Mouse (Mus musculus) left cerebral cortex, postnatal 14 days (tissue): ENCODE measurements around the gene Arid5b. TPM values are rescaled to one million over a fixed set of nuclear protein-coding genes. Genes with fewer than 3 reads are reported as not detected.

Source experiments
- DNase-seq, 2 experiments: peaks; one replicate each; pipeline ENCODE4 v3.0.0; 2021 to 2022; ENCODE audit warnings: low spot score in 2 of 2, mixed read lengths in 1 of 2
- intact Hi-C: fragments of 180-260 bp; cut with DNase I; formaldehyde crosslinking; loops from one replicate; pipeline ENCODE4 v1.15.1; 2025
- total RNA-seq, 2 experiments: library from RNA; stranded (reverse); gene quantifications; 2 replicates each; pipeline ENCODE4 v1.2.3; 2021

The Arid5b gene
- total RNA-seq, 2 experiments from 2014 or later: 24.3 to 25.8 TPM

DNA sequence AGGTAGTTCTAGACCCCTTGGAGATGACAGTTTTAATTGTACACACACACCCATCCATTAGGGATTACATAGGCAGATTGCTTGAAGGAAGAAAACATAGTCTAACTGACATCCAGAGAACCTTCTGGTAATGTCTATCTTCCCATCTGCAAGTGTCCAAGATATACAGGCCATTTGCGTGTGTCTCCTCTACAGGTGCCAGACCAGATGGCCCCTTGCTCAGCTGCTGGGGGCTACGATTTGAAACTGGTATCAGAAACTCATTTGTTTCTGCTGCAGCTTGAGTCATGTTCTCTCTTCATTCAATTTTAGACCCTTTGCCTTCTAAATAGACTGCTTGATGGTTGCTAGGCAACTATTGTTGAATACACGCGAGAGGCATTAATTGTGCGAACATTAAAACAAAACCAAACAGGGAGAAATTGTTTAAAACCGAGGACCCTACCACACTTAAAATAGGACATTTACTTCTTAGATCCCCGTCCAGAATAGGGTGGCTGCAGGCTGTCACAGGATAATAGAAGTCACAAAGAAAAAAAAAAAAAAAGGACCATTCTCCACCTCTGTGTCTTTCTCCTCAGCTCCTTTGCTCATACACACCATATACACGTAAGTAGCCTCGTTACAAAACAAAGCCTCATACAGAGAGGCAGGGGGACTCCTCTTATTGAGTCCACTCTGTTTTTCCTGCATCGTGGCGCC is 125.0 kb downstream of the Arid5b start:
- DNase-seq: no peak
- intact Hi-C loops: loop anchor here (5.0 kb wide), 1 partner anchor 291 kb away; no protein-coding TSS in a partner anchor

- DNase-seq: no peak
- intact Hi-C loops: loop anchor here (5.0 kb wide), 1 partner anchor 129 kb away; the partner anchor contains the start of gene Arid5b
Measured at GRCm38 (mm10) chr10:68148495-68148894, 130.0 kb downstream of the Arid5b start.

GRCm38 (mm10) chr10:68147730-68148129 is 130.8 kb downstream of the Arid5b start:
- intact Hi-C loops: loop anchor here (2.0 to 5.0 kb wide), 2 partner anchors 130 to 151 kb away; partner anchors contain the start of gene Arid5b
- DNase-seq: no peak

- DNase-seq: peak; percentile 73
Measured at GRCm38 (mm10) chr10:68146842-68147241, 131.7 kb downstream of the Arid5b start.

DNA sequence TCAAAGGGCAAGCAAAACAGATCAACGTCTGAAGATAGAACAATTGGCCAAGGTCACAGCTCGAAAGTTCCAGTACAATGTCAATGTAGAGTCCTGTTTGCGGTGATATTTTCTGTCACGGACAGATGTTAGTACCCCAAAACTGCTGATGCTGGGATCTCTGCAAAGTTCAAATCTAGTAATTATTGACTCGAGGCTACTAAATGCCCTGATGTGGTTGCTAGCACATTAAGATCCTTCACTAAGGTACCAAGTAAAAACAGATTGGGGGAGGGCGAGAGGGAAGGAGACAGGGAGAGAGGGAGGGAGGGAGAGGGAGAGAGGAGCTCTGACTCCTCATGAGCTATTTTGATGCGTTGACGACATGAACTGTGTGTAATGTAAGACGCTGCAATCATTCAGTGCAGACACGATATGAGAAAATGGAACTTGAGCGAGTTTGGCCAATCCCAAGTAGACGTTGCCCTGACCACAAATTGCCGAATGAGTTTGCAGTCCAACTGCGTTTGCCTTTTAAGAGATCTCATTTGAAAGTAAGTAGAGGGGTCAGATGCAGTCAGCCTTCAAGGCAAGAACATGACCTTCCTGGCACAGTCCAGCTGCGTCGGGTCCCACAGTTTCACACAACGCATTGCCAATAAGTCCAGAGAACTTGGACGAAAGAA is 133.1 kb downstream of the Arid5b start:
- DNase-seq: no peak
- intact Hi-C loops: loop anchor here (5.0 kb wide), 1 partner anchor 132 kb away; the partner anchor contains the start of gene Arid5b

More at GRCm38 (mm10) chr10:68146842-68147241, 131.7 kb downstream of the Arid5b start:
- intact Hi-C loops: loop anchor here (2.0 to 5.0 kb wide), 2 partner anchors 130 to 150 kb away; partner anchors contain the start of gene Arid5b

DNA sequence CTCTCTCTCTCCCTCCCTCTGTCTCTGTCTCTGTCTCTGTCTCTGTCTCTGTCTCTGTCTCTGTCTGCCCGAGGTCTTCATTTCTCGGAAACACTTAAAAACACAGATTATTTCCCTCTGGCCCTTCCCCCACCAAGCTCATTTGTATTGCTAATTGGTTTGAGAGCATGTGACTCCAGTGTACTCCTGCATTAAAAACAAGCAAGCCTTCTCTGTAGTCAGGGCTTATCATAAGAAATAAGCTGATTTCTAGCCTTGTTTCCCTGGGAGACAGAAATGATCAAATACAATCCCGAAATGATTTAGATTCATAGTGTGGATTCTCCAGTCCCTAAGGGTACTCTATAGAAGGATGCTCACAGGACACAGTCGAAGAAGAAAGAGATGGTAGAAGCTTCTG is 136.0 kb downstream of the Arid5b start:
- intact Hi-C loops: no loop called here
- DNase-seq: no peak

GRCm38 (mm10) chr10:68141567-68141966 is 137.0 kb downstream of the Arid5b start:
- intact Hi-C loops: no loop called here
- no peak for DNase-seq

GRCm38 (mm10) chr10:68140871-68141270 is 137.7 kb downstream of the Arid5b start:
- DNase-seq: no peak
- intact Hi-C loops: no loop called here

DNA sequence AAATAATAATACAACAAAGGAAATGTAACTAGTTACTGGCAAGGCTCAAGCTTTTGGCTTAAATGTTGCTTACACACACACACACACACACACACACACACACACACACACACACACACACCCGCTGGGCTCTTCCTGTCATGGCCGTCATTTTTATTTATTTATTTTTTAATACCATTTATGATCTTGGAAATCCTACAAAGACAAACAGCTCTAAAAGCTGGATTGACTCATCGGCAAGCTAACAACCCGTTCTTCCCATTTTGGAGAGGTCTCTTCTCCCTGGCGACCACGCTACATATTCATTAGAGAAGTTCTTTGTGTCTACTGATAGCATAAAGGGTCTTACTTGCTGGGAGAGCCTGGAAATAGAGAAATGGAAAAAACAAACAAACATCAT is 138.2 kb downstream of the Arid5b start:
- intact Hi-C loops: no loop called here
- DNase-seq: no peak

GRCm38 (mm10) chr10:68138123-68138522 is 140.4 kb downstream of the Arid5b start:
- no peak for DNase-seq
- intact Hi-C loops: no loop called here

DNA sequence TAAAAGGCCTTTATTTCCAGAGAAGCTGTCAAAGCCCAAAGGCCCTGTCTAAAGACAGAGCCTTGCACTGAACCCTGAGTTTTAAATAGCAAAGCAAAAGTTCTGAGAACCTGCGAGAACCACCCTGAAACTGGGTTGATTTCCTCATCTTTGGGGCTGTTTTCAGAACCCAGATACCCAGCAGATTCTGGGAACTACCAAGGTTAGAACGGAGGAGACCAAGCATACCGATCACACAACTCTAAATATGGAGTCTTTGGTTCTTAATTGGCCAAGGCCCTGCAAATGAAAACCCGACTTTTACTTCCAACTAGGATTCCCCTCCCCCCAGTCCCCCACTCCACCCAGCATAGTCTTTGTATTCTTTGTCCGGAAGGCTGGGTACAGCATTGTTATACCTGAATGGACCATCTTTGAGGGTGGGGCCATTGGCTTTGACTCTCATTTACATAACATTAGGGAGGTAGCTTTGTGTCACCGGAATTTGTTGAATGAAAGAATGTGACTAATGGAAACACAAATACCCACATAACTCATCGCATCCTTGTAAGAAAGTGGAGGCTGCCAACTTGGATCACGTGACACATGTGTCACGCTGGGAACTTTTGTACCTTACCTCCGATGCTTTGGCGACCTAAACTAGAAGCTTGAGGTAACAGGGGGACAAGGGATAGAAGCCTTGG is 141.2 kb downstream of the Arid5b start:
- intact Hi-C loops: no loop called here

GRCm38 (mm10) chr10:68136480-68137083 is 142.0 kb downstream of the Arid5b start:
- peak; percentile 78 to 90 for DNase-seq
- intact Hi-C loops: no loop called here

More for the DNA sequence above, 141.2 kb downstream of the Arid5b start:
- no peak for DNase-seq

GRCm38 (mm10) chr10:68136051-68136450 is 142.5 kb downstream of the Arid5b start:
- DNase-seq: no peak
- intact Hi-C loops: no loop called here

- DNase-seq: peak in 1 of 2 experiments; percentile 34
- intact Hi-C loops: no loop called here
Measured at GRCm38 (mm10) chr10:68135416-68135815, 143.1 kb downstream of the Arid5b start.

DNA sequence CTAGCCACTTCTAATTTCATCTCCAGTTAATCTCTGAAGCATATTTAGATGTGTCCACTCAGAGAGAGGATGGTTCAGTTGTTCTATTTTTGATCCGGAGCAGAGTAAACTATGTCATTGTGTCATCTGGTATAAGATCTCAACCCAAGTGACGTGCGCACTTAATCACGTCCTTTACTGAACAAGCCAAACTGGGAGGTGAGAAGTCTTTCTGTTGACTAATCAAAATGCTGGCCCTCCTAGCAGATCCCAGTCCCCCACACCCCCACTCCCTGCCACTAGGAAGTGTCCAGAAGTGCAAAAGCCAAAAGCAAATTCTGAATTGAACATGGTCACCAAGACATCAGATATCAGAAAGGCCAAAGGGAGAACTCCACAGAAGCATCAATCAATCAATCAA is 144.0 kb downstream of the Arid5b start:
- no peak for DNase-seq
- intact Hi-C loops: no loop called here

- intact Hi-C loops: no loop called here
- DNase-seq: no peak
Measured at GRCm38 (mm10) chr10:68134071-68134470, 144.5 kb downstream of the Arid5b start.

DNA sequence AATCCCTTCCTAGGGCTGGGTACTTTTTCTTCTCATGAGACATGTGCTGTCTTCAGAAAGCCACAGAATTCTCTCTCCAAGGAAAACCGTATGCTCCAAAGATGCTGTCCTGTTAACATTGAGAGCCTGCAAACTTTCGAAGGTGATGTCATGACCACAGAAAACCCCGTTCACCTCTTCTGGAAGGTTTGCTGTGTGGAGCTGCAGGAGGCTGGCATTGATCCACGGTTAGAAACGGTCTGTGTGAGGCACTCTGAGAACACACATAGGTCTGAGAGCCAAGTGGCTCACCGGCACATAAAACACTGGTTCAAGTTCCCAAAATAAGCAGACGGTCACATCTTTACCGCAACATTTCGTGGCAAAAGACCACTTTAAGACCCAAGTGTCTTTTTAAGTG is 145.9 kb downstream of the Arid5b start:
- intact Hi-C loops: no loop called here
- no peak for DNase-seq

DNA sequence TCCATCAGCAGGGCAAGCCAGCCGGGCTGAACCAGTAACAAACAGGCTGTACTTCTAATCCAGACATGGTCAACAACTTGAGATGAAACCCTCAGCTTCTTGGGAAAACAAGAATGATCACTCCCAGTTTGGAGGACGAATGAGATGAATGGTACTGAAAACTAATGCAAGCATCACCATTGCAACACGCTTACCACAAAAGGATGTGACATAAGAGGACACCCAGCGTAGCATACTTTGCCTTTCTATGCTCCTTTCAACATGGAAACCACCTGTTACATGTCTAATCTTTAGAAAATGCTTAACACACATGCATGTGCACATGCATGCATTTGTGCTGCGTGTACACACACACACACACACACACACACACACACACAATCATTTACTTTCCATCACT is 146.4 kb downstream of the Arid5b start:
- intact Hi-C loops: no loop called here
- DNase-seq: no peak

- no peak for DNase-seq
- intact Hi-C loops: no loop called here
Measured at GRCm38 (mm10) chr10:68129651-68130050, 148.9 kb downstream of the Arid5b start.

- intact Hi-C loops: no loop called here
- no peak for DNase-seq
Measured at GRCm38 (mm10) chr10:68129009-68129408, 149.5 kb downstream of the Arid5b start.
